Mouse (Mus musculus) ES-Bruce4 (cell line): Measurements from ENCODE around the gene Doc2a.

Experiments used
- CTCF ChIP-seq: IDR thresholded peaks from one replicate; pipeline ENCODE4 v1.8.1; 2011; ENCODE audit warnings: low read depth, low read length
- EP300 ChIP-seq: IDR thresholded peaks from 2 replicates; pipeline ENCODE4 v1.6.1; 2011; ENCODE audit warnings: low read depth, low read length; ENCODE audit not compliant: insufficient read depth
- POLR2A ChIP-seq: IDR thresholded peaks from one replicate; pipeline ENCODE4 v1.8.1; 2011; ENCODE audit warnings: low read length; ENCODE audit not compliant: insufficient read depth

GRCm38 (mm10) chr7:126862147-126862784 is 15.1 kb downstream of the Doc2a start, which contains the start of gene Ino80e:
- TF ChIP-seq CTCF (no peak), POLR2A (no peak), EP300 (no peak)
